10 mouse cellular contexts compared by ENCODE assay signal in genomic region chr14:30699656-30700055, GRCm38 (mm10). TPM values are rescaled to one million over a fixed set of nuclear protein-coding genes. Genes with fewer than 3 reads are reported as not detected.
DNase-seq lines count a peak whose midpoint lies in the region; ATAC-seq and TF ChIP-seq lines count a peak whose summit lies in the region.
"Had no signal": no experiment of that assay in that cellular context is flagged by ENCODE, and none has a peak within 500 bp of the region (broad histone marks: within the 10 kb centered on the region; RNA-seq: fewer than 3 reads in every experiment).

No protein-coding gene starts in this region.

- H3K27me3 ChIP-seq in heart, postnatal 0 days (ENCODE audit: control insufficient read depth, insufficient read depth, low read length), result no peaks in the 10 kb centered on the region
- H3K27me3 ChIP-seq in embryonic facial prominence, embryonic 11.5 days (ENCODE audit: control insufficient read depth, insufficient read depth, low read length), result no peaks in the 10 kb centered on the region
- H3K27me3 ChIP-seq: embryonic facial prominence, embryonic 12.5 days; limb, embryonic 15.5 days had no signal

- TF ChIP-seq EP300 in heart, postnatal 0 days (IDR thresholded peaks at IDR 0.05; ENCODE audit: low read depth), result no peak

- peak; percentile 67 for TF ChIP-seq CTCF in heart, postnatal 0 days (IDR thresholded peaks at IDR 0.05; ENCODE audit: low read depth)

- H3K9ac ChIP-seq in heart, postnatal 0 days (replicated peaks; ENCODE audit: low read depth, low read length), result no peak overlapping the region
- no peak overlapping the region for H3K9ac ChIP-seq in embryonic facial prominence, embryonic 11.5 days (replicated peaks; ENCODE audit: low read length)
- H3K9ac ChIP-seq: embryonic facial prominence, embryonic 12.5 days; limb, embryonic 15.5 days had no signal

- peak; percentile 71 for ATAC-seq in heart, postnatal 0 days (ENCODE audit: insufficient read depth, low read depth)
- no peak for ATAC-seq in embryonic facial prominence, embryonic 11.5 days (replicated peaks; ENCODE audit: insufficient number of reproducible peaks, low FRiP score, low TSS enrichment, low read depth)
- peak; percentile 64; the same call in 1 of the 2 replicates for ATAC-seq in megakaryocyte-erythroid progenitor cell, adult 5-6 weeks (replicated peaks; ENCODE audit: low FRiP score, low TSS enrichment, poor library complexity, severe bottlenecking)

- no peak overlapping the region for H3K4me3 ChIP-seq in heart, postnatal 0 days (ENCODE audit: low read depth, low read length)
- no peak overlapping the region for H3K4me3 ChIP-seq in embryonic facial prominence, embryonic 11.5 days (ENCODE audit: low read depth, low read length)
- H3K4me3 ChIP-seq: embryonic facial prominence, embryonic 12.5 days; limb, embryonic 15.5 days had no signal

- H3K4me2 ChIP-seq in heart, postnatal 0 days (ENCODE audit: low read depth, low read length), result no peak overlapping the region
- H3K4me2 ChIP-seq in embryonic facial prominence, embryonic 11.5 days (ENCODE audit: low read depth, low read length), result no peak overlapping the region
- H3K4me2 ChIP-seq: embryonic facial prominence, embryonic 12.5 days; limb, embryonic 15.5 days had no signal

- no peak overlapping the region for H3K27ac ChIP-seq in heart, postnatal 0 days (ENCODE audit: low read depth)
- H3K27ac ChIP-seq in embryonic facial prominence, embryonic 11.5 days (replicated peaks; ENCODE audit: low read depth, low read length), result no peak overlapping the region
- H3K27ac ChIP-seq: embryonic facial prominence, embryonic 12.5 days; limb, embryonic 15.5 days had no signal

- no peaks in the 10 kb centered on the region for H3K36me3 ChIP-seq in heart, postnatal 0 days (replicated peaks; ENCODE audit: control insufficient read depth, insufficient read depth, low read length)
- H3K36me3 ChIP-seq in embryonic facial prominence, embryonic 11.5 days (replicated peaks; ENCODE audit: control insufficient read depth, insufficient read depth, low read depth, low read length), result no peaks in the 10 kb centered on the region
- H3K36me3 ChIP-seq: embryonic facial prominence, embryonic 12.5 days; limb, embryonic 15.5 days had no signal

- peaks cover 11% of the 10 kb centered on the region for H3K4me1 ChIP-seq in heart, postnatal 0 days (ENCODE audit: control insufficient read depth, insufficient read depth)
- H3K4me1 ChIP-seq in embryonic facial prominence, embryonic 11.5 days (ENCODE audit: control insufficient read depth, insufficient read depth, low read length), result no peaks in the 10 kb centered on the region
- H3K4me1 ChIP-seq: embryonic facial prominence, embryonic 12.5 days had no signal

- 36% methylated on average over 8 of the region's 8 CpGs for WGBS in heart, postnatal 0 days
- WGBS in embryonic facial prominence, embryonic 11.5 days, result 22% methylated on average over 8 of the region's 8 CpGs

- peak; percentile 55 for DNase-seq in heart, postnatal 0 days (ENCODE audit: low spot score)
- no peak for DNase-seq in heart, adult 8-10 months (ENCODE audit: low spot score)
- DNase-seq in A20 (ENCODE audit: low read depth, low spot score), result peak; percentile 73
- DNase-seq in WW6 (ENCODE audit: low read depth, low spot score), result peak; percentile 55
- peak; percentile 81 for DNase-seq in embryonic facial prominence, embryonic 11.5 days (ENCODE audit: low spot score)
- peak; percentile 75 for DNase-seq in kidney, postnatal 10 days
- DNase-seq in thymus, postnatal 25 days, result peak; percentile 41

- no peaks in the 10 kb centered on the region for H3K9me3 ChIP-seq in heart, postnatal 0 days (replicated peaks; ENCODE audit: control insufficient read depth, low read length)
- no peaks in the 10 kb centered on the region for H3K9me3 ChIP-seq in embryonic facial prominence, embryonic 11.5 days (replicated peaks; ENCODE audit: control insufficient read depth, low read length)
- H3K9me3 ChIP-seq: embryonic facial prominence, embryonic 12.5 days; limb, embryonic 15.5 days had no signal

RNA-seq across cellular contexts. Expression of gene Sfmbt1, which starts 15.0 kb away (rescaled TPM):
- 1.8 and 4.2 TPM in 2 replicates for total RNA-seq in heart, postnatal 0 days (2014; rRNA removed; ENCODE audit: low replicate concordance)
- 6.6 and 7.6 TPM in 2 replicates for polyA plus RNA-seq in heart, postnatal 0 days (2015; fragmentation: Nextera tagmentation; extraction: Ambion mirVana)
- total RNA-seq in heart, adult 8-10 months (2022), result 10 to 100 TPM; 13.1 to 14.1 (median 13.3) TPM
- 18.5 and 20.5 TPM in 2 replicates for polyA plus RNA-seq in embryonic facial prominence, embryonic 11.5 days (2014; fragmentation: Nextera tagmentation; extraction: Ambion mirVana)
- 22.3 and 26.3 TPM in 2 replicates for total RNA-seq in megakaryocyte-erythroid progenitor cell, adult 5-6 weeks (2014; fragmentation: Nextera tagmentation)
- 12.7 and 13.7 TPM in 2 replicates for total RNA-seq in megakaryocyte-erythroid progenitor cell, adult 5-6 weeks (2017)

RNA-seq across cellular contexts. Expression of gene Rft1, which starts 45.5 kb away (rescaled TPM):
- 13.3 and 17.6 TPM in 2 replicates for total RNA-seq in heart, postnatal 0 days (2014; rRNA removed; ENCODE audit: low replicate concordance)
- 10.4 and 11.0 TPM in 2 replicates for polyA plus RNA-seq in heart, postnatal 0 days (2015; fragmentation: Nextera tagmentation; extraction: Ambion mirVana)
- total RNA-seq in heart, adult 8-10 months (2022), result 1 to 10 TPM; 6.6 to 8.0 (median 7.4) TPM
- 12.9 and 17.6 TPM in 2 replicates for polyA plus RNA-seq in embryonic facial prominence, embryonic 11.5 days (2014; fragmentation: Nextera tagmentation; extraction: Ambion mirVana)
- 15.4 and 23.5 TPM in 2 replicates for total RNA-seq in megakaryocyte-erythroid progenitor cell, adult 5-6 weeks (2014; fragmentation: Nextera tagmentation)
- total RNA-seq in megakaryocyte-erythroid progenitor cell, adult 5-6 weeks (2017), result 7.6 and 18.7 TPM in 2 replicates
